Mouse (Mus musculus): ENCODE data around the gene Ahcy. TPM values are rescaled to one million over a fixed set of nuclear protein-coding genes. Genes with fewer than 3 reads are reported as not detected.
"Not testable (repeated sequence)": the region's sequence is repeated elsewhere in the genome, so short reads cannot be mapped to it uniquely, and the experiment has no call there.

Gene Ahcy
- total RNA-seq, 2 experiments from 2014 or later, result 75.1 to 88.2 TPM

GRCm38 (mm10) chr2:155075649-155076048 lies 1.4 kb upstream of the Ahcy start:
- no peak for DNase-seq (ENCODE audit: low spot score in 2 of 2)

DNA sequence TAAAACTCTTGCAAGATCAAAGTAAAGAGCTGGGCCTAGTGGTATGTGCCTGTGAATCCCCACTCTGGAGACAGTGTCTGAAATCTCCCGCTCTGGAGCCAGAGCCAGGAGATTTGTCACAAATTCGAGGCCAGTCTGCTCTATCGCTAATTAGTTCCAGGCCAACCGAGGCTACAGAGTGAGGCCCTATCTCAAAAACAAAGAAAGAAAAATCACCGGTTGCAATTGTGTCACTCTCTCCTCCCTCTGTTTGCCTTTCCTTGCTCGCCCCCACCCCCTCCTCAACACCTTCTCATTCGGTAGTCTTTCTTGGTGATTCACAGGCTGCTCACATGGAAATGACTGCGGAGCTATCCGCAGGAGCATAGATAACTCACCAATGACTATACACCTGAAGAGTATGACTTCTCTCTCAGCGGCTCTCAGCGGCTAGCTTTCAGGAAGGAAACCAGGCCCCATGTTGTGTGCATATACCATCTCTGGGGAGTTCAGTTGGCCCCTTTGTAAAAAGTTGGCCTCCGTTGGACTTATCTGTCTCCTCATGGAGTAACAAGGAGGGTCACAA lies 551 bp upstream of the Ahcy start:
- no peak for DNase-seq (ENCODE audit: low spot score in 2 of 2)

DNA sequence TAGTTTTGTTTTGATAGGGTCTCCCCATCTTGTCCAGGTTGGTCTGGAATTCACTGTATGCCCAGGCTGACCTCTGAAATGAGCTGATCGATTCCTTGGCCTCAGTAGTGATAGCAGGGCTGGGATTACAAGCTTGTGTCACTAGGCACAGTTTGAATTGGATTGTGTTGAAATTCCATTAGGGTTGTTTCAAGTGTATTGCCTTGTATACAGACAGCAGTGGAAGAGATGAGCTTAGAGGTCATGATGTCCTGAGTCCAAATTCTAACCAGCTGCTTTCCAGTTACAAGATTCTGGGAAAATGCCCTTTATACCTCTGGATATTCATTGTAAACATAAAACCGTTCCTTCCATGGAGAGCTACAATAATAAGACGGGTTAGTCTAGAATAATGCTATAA lies 950 bp downstream of the Ahcy start:
- DNase-seq (ENCODE audit: low spot score in 2 of 2), result no peak

GRCm38 (mm10) chr2:155072353-155073145 lies 1.7 kb downstream of the Ahcy start:
- DNase-seq (ENCODE audit: low spot score in 2 of 2), result no peak

DNA sequence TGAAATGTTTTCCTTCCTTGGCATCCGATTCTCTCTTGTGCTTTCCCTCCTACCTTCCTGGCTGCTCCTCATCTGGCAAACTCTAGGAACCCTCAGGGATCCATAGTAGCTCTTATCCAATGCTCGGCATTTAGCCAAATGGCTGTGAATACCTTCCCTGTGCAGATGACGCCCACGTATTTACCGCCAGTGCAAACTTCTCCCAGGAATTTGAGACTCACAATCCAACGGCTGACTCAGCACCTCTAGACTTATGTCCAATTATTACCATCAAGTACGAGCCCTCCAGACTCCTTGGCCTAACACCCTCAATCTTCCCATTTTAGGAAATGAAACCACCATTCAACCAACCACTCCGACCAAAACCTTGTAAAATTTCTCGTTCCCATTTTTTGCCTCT lies 3.3 kb downstream of the Ahcy start:
- DNase-seq (ENCODE audit: low spot score in 2 of 2), result no peak

DNA sequence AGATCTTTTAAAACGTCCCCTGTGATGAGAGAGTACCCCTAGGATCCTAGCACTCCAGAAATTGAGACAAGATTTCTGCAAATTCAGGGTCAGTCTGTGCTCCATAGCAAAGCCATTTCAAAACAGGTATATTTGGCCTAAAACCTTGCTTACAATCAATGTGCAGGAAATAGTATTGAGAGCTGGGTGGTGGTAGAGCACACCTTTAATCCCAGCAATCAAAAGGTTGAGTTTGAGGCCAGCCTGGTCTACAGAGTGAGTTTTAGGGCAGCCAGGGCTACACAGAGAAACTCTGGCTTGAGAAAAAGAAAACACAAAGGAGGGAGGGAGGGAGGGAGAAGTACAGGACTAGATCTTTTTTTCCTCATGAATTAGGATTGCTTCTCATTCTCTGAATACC lies 16.9 kb downstream of the Ahcy start:
- no peak for DNase-seq (ENCODE audit: low spot score in 2 of 2)

DNA sequence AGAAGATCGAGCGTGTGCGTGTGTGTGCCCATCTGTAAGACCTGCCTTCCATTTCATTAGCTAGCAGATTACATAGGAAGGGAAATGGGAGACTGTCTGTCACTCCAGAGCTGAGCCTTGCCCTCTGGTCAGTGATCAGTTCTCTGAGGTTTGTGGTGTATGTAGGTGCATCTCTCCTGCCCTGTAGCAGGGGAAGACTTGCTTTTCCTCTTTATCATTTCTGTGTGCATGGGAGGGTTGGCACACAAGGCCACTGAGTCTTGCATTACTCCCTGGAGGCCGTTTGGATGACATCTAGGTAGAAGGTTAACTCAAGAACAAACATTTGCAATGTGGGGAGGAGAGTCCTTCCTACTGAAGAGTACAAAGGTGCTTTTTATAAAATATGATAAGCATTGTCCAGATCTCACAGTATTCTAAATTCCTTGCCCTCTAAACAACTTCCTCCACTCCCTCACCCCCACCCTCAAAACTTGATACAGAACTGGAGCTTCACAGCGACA lies 18.2 kb downstream of the Ahcy start:
- DNase-seq (ENCODE audit: low spot score in 2 of 2), result no peak

GRCm38 (mm10) chr2:155054672-155055071 lies 19.6 kb downstream of the Ahcy start:
- no peak for DNase-seq (ENCODE audit: low spot score in 2 of 2)

GRCm38 (mm10) chr2:155053512-155053911 lies 20.8 kb downstream of the Ahcy start:
- not testable (repeated sequence) for DNase-seq (ENCODE audit: low spot score in 2 of 2)

DNA sequence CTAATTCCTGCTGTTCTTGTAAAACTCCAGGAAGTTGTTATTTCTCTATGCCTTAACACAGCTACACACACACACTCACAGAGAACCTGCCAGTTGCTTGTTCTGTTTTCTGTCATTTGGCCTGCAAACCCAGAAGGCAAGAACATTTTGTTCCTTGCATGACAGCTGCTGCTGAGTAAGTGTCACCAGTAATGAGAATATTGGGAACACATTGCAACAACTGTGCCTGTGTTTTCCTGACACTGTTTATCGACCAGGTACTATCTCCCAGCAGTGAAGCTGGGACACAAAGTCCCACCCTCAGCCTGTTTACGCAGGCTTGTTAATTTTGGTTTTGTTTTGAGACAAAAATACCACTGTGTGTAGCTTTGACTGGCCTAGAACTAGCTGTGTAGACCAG lies 21.6 kb downstream of the Ahcy start:
- DNase-seq (ENCODE audit: low spot score in 2 of 2), result no peak

- DNase-seq (ENCODE audit: low spot score in 2 of 2), result no peak
These were observed 22.5 kb downstream of the Ahcy start for GRCm38 (mm10) chr2:155051622-155052351.

- peak; percentile 87 to 91 for DNase-seq (ENCODE audit: low spot score in 2 of 2)
These were observed 23.6 kb downstream of the Ahcy start for GRCm38 (mm10) chr2:155050504-155051236.

DNA sequence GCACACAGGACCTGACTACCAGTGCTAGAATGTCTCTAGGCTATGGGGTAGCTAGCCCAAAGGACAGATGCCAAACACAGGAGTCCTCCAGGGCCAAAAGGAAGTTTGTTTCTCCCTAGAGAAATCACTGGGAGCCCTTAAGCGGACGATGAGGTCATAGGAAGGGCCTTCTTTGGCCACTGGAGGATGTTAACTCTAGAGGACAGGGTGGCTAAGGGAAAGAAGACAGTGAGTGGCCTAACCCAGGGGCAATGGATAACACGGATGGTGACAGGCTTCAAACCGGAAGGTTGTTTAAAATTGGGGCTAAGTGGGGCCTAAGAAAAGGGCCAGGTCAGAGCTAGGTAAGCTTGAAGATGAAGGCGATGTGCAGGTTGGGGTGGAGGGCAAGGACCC lies 24.2 kb downstream of the Ahcy start:
- no peak for DNase-seq (ENCODE audit: low spot score in 2 of 2)

GRCm38 (mm10) chr2:155047452-155048178 lies 26.7 kb downstream of the Ahcy start:
- DNase-seq (ENCODE audit: low spot score in 2 of 2), result no peak

DNA sequence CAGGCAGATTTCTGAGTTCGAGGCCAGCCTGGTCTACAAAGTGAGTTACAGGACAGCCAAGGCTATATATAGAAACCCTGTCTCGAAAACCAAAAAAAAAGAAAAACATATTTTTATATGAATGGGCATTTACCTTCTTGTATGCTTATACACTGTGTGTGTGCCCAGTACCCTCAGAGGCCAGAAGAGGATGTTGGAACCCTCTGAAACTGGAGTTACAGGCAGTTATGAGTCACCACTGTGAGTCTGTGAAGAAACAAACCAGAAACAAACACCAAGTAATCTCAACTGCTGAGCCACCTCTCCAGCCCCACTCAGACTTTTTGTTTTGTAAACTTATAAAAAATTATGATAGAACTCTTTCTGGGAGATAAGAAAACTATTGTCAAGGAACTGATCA lies 27.5 kb downstream of the Ahcy start:
- DNase-seq (ENCODE audit: low spot score in 2 of 2), result no peak

- no peak for DNase-seq (ENCODE audit: low spot score in 2 of 2)
These were observed 29.2 kb downstream of the Ahcy start for GRCm38 (mm10) chr2:155045075-155045474.

GRCm38 (mm10) chr2:155044542-155044941 lies 29.8 kb downstream of the Ahcy start:
- DNase-seq (ENCODE audit: low spot score in 2 of 2), result no peak

- DNase-seq (ENCODE audit: low spot score in 2 of 2), result no peak
These were observed 34.3 kb downstream of the Ahcy start for GRCm38 (mm10) chr2:155039956-155040355.

DNA sequence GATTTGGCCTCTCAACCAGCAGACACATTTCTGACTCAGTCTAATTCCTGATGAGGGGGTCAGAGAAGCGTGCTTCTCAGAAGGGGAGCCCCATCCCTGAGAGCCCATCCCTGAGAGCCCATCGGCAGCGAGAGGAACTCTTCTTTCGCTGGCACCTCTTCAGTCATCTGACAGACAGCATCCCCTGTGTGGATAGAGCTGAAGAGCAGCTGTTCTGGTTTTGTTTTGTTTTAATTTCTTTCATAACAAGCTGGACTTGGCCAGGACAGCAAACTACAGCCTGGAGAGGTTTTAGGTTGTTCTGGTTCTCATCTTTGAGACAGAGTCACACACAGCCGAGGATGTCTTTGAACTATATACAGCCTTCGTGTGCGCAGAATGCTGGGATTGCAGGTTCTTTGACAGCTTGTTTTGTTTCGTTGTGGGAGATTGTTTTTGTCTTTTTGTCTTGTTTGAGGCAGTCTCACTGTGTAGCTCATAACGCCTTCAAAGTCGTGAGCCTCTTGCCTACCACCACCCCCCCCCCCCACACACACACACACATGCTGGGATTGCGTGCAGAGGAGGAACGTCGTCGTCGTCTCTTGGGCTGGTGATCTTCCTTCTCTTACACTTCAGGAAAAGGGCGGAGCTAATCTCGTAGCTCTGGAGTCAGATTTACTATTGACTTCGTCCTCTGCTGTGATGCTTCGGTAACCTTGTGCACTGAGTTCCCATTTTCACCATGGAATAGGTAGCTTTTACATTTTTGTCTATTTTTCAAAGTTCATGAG lies 41.2 kb downstream of the Ahcy start:
- no peak for DNase-seq (ENCODE audit: low spot score in 2 of 2)

- no peak for DNase-seq (ENCODE audit: low spot score in 2 of 2)
These were observed 43.5 kb downstream of the Ahcy start for GRCm38 (mm10) chr2:155030831-155031230.
